Mouse (Mus musculus) adrenal gland, adult 2 months (tissue): Measurements from ENCODE around the gene Dlx4. TPM values are rescaled to one million over a fixed set of nuclear protein-coding genes. Genes with fewer than 3 reads are reported as not detected.

Experiments
- DNase-seq: peaks from one replicate; pipeline ENCODE4 v3.0.0; 2021
- long read RNA-seq: library from polyadenylated mRNA; stranded (forward); transcript quantifications from one replicate; pipeline ENCODE4 v2.0.0, GENCODE M21; 2021
- polyA plus RNA-seq: library from polyadenylated mRNA; depleted of rRNA; stranded (reverse); fragments of >200 nt; gene quantifications from 2 replicates; pipeline ENCODE4 v1.2.3, GENCODE M21; 2012; rRNA removed
- total RNA-seq, 2 experiments: library from RNA; stranded (reverse); gene quantifications; 2 replicates each; pipeline ENCODE4 v1.2.3; 2021

Dlx4 gene
- total RNA-seq = under 1 TPM in 1 of 2 experiments, not detected in 1; 0.21 TPM
- polyA plus RNA-seq = 0.17 and 0.25 TPM in 2 replicates
- long read RNA-seq = 0 reads

DNA sequence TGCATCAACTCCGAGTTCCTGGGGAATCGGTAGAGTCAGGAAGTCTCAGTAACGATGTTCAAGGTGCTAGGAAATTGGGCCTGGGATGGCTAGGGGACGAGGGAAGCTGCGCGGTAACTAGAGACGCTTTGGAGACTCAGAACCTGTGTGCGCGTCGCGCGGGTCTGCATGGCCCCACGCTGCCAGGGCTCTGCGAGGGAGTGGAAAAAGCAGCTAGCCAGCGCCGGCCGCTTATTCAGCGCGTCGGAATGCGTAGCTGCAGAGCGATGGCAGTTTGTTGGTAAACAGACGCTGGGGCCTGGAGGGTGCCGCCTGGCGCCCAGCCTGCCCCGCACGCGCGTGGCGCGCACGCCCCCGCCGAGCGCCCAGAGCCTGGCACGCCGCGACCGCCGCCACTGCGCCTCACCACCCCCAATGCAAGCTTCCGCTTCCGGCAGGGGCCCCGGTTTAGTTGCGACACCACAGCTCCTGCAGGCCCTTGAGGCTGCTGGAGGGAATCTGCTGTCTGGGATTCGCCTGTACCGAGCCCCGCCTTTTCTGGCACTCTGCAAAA lies at the start of gene Dlx4:
TSS of gene Dlx4 (minus strand) at position 413 of the 553 bp plus-strand sequence.
- DNase-seq = peak; percentile 79

- no peak for DNase-seq
Measured at GRCm38 (mm10) chr11:95189863-95190262, 43.8 kb upstream of the Dlx4 start.

DNA sequence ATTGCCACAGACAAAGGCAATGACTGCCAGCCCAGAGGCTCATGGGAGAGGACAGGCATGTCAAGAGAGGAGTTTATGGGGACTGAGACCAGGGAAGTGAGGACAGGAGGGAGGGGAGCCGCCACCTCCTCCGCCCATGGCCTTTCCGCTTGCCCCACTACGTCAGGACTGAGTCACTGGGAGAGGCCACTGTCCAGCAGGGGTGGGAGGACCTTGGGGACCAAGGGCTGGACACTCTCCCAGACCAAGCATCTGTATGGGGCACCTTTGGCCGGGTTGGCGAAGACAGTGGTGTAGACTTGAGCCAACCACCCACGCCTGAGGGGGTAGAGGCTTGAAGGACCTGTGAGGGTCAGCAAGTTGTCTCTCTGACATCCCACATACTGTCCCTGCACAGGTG lies 40.8 kb upstream of the Dlx4 start:
- DNase-seq = peak; percentile 90

DNA sequence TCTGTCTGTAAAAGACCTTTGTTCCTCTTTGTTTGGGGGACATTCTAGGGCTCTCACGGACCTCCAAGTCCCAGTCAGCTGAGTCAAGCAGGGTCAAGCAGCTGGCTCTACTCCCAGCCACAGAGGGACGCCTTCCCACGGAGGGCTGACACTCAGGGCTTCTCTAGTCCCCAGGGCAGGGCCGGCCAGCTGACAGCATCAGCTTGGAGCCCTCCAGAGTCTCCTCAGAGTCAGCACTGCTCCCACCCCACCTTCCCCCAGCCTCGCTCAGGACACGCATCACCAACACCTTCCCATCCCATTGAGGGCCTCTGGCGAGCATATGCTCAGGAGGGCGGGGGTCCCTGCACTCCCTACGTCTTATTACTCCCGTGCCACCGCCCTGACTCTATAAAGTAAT lies 39.6 kb upstream of the Dlx4 start:
- no peak for DNase-seq

DNA sequence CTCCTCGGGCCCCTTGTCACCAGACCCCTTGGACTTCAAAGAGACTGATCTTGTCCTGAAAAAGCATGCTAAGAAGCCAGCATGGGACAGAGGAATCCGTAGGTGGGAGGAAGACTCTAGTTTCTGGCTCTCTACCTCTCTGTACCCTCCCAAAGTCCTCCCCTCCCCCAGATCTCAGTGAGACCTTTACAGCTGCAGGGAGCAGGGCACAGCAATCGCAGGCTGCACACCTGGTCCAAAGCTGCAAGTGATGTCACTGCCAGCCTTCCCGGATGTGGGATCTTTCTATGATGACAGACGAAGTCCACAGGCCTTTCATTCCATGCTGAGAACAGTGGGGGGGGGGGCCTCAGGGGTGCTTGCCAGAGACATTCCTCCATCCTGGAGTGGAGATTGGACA lies 38.5 kb upstream of the Dlx4 start:
- DNase-seq = no peak

- peak; percentile 68 for DNase-seq
Measured at GRCm38 (mm10) chr11:95179311-95179710, 33.2 kb upstream of the Dlx4 start.

DNA sequence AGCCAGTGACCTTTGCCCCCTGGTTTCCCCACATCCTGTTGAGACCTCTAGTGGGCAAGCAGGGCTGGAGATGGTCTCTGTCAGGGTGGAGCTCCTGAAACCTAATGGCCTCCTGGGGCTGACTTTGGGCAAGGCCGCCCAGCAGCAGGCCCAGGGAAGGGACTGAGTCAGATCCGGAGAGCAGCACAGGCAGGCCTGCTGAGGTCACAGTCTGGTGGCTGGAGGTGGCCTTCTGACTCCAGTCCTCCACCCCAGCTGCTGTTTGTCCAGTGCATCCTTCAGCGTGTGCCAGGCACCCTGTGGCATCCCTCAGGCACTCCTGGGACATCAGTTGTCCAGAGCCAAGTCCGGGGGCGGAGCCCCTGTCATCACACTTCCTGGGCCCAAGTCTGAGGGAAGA lies 19.8 kb upstream of the Dlx4 start:
- DNase-seq = peak; percentile 62

- DNase-seq = no peak
Measured at GRCm38 (mm10) chr11:95161708-95162107, 15.6 kb upstream of the Dlx4 start.

DNA sequence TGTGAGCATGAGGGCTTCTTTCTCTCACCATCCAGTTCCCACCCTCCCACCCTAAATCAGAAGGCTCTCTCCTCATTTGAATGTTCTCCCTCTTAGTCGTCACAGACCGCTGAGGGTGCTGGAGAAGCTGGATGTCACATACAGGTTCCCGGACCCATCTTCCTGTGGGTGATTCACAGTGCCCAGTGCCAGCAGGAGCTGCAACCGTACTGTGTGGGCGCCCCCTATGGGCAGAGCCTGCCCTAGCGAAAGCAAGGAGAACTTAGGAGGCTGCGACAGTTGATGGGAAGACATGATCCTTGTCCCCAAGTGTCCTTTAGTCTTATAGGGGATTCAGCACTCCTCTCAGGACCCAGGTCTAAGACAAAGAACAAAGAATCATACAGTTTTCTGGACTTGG lies 14.6 kb upstream of the Dlx4 start:
- DNase-seq = peak; percentile 13

- DNase-seq = no peak
Measured at GRCm38 (mm10) chr11:95159763-95160371, 13.8 kb upstream of the Dlx4 start.

DNA sequence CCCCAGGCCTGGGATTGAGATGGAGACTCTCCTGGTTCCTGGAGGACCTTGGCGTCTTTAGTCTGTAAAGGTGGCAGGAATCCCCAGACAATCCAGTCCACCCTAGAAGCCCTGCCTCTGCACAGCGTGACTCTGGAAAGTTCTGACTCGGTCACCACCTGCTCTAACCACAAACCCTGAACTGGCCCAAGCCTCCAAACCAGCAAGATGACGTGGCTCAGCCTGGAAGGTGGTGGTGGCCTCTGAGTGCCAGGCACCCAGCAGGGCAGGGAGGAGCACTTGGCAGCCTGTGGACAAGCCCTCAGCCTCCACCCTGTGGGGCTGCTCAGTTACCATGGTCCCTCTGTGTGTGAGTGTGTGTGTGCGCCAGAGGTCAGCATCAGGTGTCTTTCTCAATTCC lies 11.8 kb upstream of the Dlx4 start:
- DNase-seq = no peak

GRCm38 (mm10) chr11:95157356-95157755 lies 11.3 kb upstream of the Dlx4 start:
- no peak for DNase-seq

- no peak for DNase-seq
Measured at GRCm38 (mm10) chr11:95155511-95155910, 9.4 kb upstream of the Dlx4 start.

- no peak for DNase-seq
Measured at GRCm38 (mm10) chr11:95153681-95154080, 7.6 kb upstream of the Dlx4 start.

- DNase-seq = no peak
Measured at GRCm38 (mm10) chr11:95153116-95153515, 7.1 kb upstream of the Dlx4 start.

DNA sequence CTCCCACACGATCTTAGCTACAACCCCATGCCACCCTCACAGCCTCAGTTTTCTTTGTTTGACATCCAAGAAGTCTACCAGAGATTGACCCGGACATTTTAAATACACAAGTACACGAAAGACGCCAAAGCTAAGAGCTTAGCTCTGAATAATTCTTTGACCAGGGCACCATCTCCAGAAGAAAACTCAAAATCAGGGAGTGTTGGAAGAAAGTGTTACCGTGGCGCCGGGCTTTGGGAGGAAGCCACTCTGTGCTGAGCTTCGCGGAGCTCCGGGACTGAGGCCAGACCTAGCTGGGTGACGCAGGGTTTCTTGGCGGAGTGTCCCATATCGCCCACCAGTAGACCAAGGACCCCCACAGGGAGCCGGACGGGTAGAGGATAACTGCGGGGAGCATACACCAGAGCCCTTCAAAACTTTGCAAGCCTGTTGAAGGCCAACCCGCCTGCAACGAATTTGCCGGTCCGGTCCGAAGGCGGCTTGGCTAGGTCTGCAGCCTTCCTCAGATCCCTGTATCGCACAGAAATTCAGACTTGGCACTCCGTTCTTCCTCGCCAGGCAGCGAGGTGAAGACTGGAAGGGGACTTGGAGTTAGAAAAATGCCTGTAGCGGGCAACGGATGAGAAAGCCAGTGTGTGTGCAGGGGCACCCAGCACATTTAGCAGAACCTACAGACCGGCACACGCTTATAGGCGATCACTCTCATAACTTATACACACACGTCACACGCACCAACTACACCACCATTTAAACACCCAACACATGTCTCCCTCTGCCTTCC lies 4.4 kb upstream of the Dlx4 start:
- DNase-seq = peak; percentile 17

DNA sequence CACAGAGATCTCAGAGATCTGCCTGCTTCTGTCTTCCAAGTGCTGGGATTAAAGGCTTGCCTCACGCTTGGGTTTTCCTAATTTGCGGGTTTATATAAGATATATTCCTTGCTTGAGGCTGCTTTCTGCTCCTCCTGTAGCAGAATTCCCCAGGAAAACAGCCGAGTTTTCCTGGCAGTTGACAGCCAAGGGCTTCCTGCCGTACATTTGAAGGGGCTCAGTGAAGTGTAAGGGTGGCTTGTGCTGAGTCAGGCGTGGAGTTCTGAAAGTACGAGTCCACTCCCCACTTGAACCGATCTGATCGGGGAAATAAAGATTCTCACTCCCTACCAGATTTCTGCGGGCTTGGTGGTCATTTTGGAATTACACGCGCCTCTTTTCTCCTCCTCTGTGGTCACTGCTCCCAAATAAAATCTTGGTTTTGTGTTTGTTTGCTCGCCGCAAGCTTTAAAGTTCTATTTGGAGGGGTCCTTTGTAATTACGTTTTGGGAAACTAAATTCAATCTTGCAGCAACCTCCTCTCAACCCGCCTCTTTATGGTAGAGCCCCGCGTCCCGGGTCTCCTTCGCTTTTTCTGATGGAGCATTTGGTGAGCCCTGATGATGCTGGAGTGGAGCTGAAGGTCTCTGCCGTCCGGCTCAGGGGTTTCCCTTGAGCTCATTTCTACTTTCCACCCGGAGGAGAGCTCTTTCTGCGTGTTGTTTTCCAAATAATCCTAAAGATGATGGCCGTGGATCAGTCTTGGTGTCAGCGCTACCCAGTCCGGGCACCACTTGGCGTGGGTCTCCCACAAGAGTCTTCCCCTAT lies 3.6 kb upstream of the Dlx4 start:
- no peak for DNase-seq

- no peak for DNase-seq
Measured at GRCm38 (mm10) chr11:95148754-95149153, 2.7 kb upstream of the Dlx4 start.

- DNase-seq = peak; percentile 23
Measured at GRCm38 (mm10) chr11:95144946-95145483, 1.0 kb downstream of the Dlx4 start.

DNA sequence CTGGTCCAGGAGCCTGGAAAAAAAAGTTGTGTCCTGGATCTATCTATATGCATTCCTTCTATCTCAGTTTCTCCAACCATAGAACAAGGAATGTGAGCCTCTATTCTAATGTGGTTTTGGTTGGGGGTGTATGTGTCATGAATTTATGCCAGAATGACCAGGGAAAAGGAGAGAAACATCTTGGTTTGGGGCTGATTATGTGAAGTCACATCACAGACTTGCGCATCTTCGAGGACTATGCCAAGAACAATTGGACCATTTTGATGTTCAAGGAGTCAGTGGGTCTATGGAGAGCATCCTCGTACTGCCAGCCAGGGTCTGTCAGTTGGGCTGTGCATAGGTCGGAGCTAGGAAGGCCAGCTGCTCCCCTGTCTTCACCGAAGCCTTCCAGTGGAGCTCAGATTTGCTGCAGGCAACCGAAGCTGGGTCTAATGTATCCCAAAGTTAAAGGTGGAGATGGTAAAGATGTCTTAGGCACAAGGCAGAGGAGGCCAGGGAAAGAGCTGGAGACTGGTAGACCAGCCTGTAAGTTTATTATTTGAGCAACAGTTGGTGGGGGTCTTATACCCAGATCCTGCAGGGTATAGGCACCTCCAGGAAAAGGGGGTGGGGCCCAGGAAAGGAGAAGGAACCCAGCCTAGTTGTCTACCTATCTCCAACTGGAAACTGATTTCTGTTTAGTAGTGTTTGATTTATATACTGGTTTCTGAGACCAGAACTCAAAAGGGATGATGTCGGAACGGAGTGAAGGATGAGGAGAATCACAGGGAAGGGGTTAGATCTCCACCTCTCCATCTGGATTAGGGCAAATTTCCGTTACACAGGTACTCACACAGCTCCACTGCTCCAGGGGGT lies 1.7 kb downstream of the Dlx4 start:
- no peak for DNase-seq

- no peak for DNase-seq
Measured at GRCm38 (mm10) chr11:95143663-95144062, 2.4 kb downstream of the Dlx4 start.
